Mouse (Mus musculus) midbrain, embryonic 10.5 days (tissue): Measurements from ENCODE around the gene Afdn. TPM values are rescaled to one million over a fixed set of nuclear protein-coding genes. Genes with fewer than 3 reads are reported as not detected.

Source experiments
- DNase-seq: peaks from one replicate; pipeline ENCODE4 v3.0.0-alpha.2; 2017; ENCODE audit warnings: low spot score
- H3K27ac ChIP-seq: fragments of 300-500 bp; sonication (generic); replicated peaks from 2 replicates; pipeline ENCODE4 v1.5.1; 2016; ENCODE audit warnings: mild to moderate bottlenecking
- H3K27me3 ChIP-seq: fragments of 300-500 bp; sonication (generic); 2 replicates; pipeline ENCODE4 v1.6.1; 2016; ENCODE audit warnings: low read depth, mild to moderate bottlenecking; ENCODE audit not compliant: poor library complexity, severe bottlenecking
- H3K36me3 ChIP-seq: fragments of 300-500 bp; sonication (generic); 2 replicates; pipeline ENCODE4 v1.6.1; 2016; ENCODE audit warnings: mild to moderate bottlenecking, moderate library complexity
- H3K4me1 ChIP-seq: fragments of 300-500 bp; sonication (generic); 2 replicates; pipeline ENCODE4 v1.6.1; 2016
- H3K4me3 ChIP-seq: fragments of 300-500 bp; sonication (generic); 2 replicates; pipeline ENCODE4 v1.5.1; 2016; ENCODE audit warnings: mild to moderate bottlenecking, moderate library complexity
- H3K9me3 ChIP-seq: fragments of 300-500 bp; sonication (generic); replicated peaks from 2 replicates; pipeline ENCODE4 v1.6.1; 2016; ENCODE audit warnings: mild to moderate bottlenecking
- WGBS: fragments of 180-500 bp; shearing (Covaris S2); methylation state at CpG from one replicate; pipeline ENCODE4 v1.1.7; 2016; 5-methylcytosine and 5-hydroxymethylcytosine counted together
- polyA plus RNA-seq: library from polyadenylated mRNA; unstranded; fragments of >200 nt; fragmentation: Nextera tagmentation; extraction: Ambion mirVana; gene quantifications from 2 replicates; pipeline ENCODE4 v1.2.1, GENCODE M21; 2016

Gene Afdn
- polyA plus RNA-seq, 1 experiment from 2014 or later, result 72.1 TPM

GRCm38 (mm10) chr17:13866951-13867351, 106.6 kb downstream of the Afdn start:
- no peaks in the 10 kb centered on the region for H3K27me3 ChIP-seq
- WGBS, result 78% methylated on average over 3 of the region's 3 CpGs
- H3K4me3 ChIP-seq, result no peak overlapping the region
- H3K9me3 ChIP-seq, result no peaks in the 10 kb centered on the region
- peaks cover 77% of the 10 kb centered on the region for H3K36me3 ChIP-seq
- H3K27ac ChIP-seq, result no peak overlapping the region
- DNase-seq, result no peak
- H3K4me1 ChIP-seq, result no peaks in the 10 kb centered on the region

GRCm38 (mm10) chr17:13867475-13867874, 107.1 kb downstream of the Afdn start:
- peak; percentile 19 for DNase-seq
- H3K4me3 ChIP-seq, result no peak overlapping the region
- H3K27me3 ChIP-seq, result no peaks in the 10 kb centered on the region
- 77% methylated on average over 6 of the region's 6 CpGs for WGBS
- H3K27ac ChIP-seq, result no peak overlapping the region
- peaks cover 78% of the 10 kb centered on the region for H3K36me3 ChIP-seq
- H3K9me3 ChIP-seq, result no peaks in the 10 kb centered on the region
- no peaks in the 10 kb centered on the region for H3K4me1 ChIP-seq

- Histone ChIP-seq H3K27ac (no peak overlapping the region), H3K9me3 (no peaks in the 10 kb centered on the region), H3K4me1 (no peaks in the 10 kb centered on the region), H3K4me3 (no peak overlapping the region), H3K27me3 (no peaks in the 10 kb centered on the region), H3K36me3 (peaks cover 72% of the 10 kb centered on the region)
- 94% methylated on average over 1 of the region's 1 CpGs for WGBS
- no peak for DNase-seq
Observed at GRCm38 (mm10) chr17:13870236-13870635, 109.9 kb downstream of the Afdn start.

GRCm38 (mm10) chr17:13874245-13874644, 113.9 kb downstream of the Afdn start:
- H3K9me3 ChIP-seq, result no peaks in the 10 kb centered on the region
- no peaks in the 10 kb centered on the region for H3K4me1 ChIP-seq
- no peaks in the 10 kb centered on the region for H3K27me3 ChIP-seq
- peaks cover 69% of the 10 kb centered on the region for H3K36me3 ChIP-seq
- no peak overlapping the region for H3K4me3 ChIP-seq
- WGBS, result 91% methylated on average over 1 of the region's 1 CpGs
- no peak for DNase-seq
- no peak overlapping the region for H3K27ac ChIP-seq

- Histone ChIP-seq H3K27ac (no peak overlapping the region), H3K36me3 (peaks cover 63% of the 10 kb centered on the region), H3K4me1 (no peaks in the 10 kb centered on the region), H3K4me3 (no peak overlapping the region), H3K9me3 (no peaks in the 10 kb centered on the region), H3K27me3 (no peaks in the 10 kb centered on the region)
- no peak for DNase-seq
Observed at GRCm38 (mm10) chr17:13877460-13877859, 117.1 kb downstream of the Afdn start.

GRCm38 (mm10) chr17:13879731-13880130, 119.4 kb downstream of the Afdn start:
- H3K27me3 ChIP-seq, result no peaks in the 10 kb centered on the region
- WGBS, result 96% methylated on average over 1 of the region's 1 CpGs
- no peak overlapping the region for H3K27ac ChIP-seq
- no peaks in the 10 kb centered on the region for H3K9me3 ChIP-seq
- no peaks in the 10 kb centered on the region for H3K4me1 ChIP-seq
- H3K36me3 ChIP-seq, result peaks cover 65% of the 10 kb centered on the region
- no peak for DNase-seq
- no peak overlapping the region for H3K4me3 ChIP-seq

- 90% methylated on average over 5 of the region's 5 CpGs for WGBS
- H3K4me3 ChIP-seq, result no peak overlapping the region
- H3K9me3 ChIP-seq, result no peaks in the 10 kb centered on the region
- H3K36me3 ChIP-seq, result peaks cover 87% of the 10 kb centered on the region
- no peak overlapping the region for H3K27ac ChIP-seq
- no peak for DNase-seq
- H3K27me3 ChIP-seq, result no peaks in the 10 kb centered on the region
- no peaks in the 10 kb centered on the region for H3K4me1 ChIP-seq
Observed at GRCm38 (mm10) chr17:13883540-13883939, 123.2 kb downstream of the Afdn start.

GRCm38 (mm10) chr17:13889818-13890434, 129.6 kb downstream of the Afdn start:
- no peaks in the 10 kb centered on the region for H3K27me3 ChIP-seq
- H3K4me3 ChIP-seq, result no peak overlapping the region
- no peak overlapping the region for H3K27ac ChIP-seq
- no peaks in the 10 kb centered on the region for H3K9me3 ChIP-seq
- 90% methylated on average over 7 of the region's 7 CpGs for WGBS
- DNase-seq, result no peak
- peaks cover 66% of the 10 kb centered on the region for H3K36me3 ChIP-seq
- no peaks in the 10 kb centered on the region for H3K4me1 ChIP-seq

GRCm38 (mm10) chr17:13890932-13891331, 130.6 kb downstream of the Afdn start:
- Histone ChIP-seq H3K36me3 (peaks cover 61% of the 10 kb centered on the region), H3K27me3 (no peaks in the 10 kb centered on the region), H3K9me3 (no peaks in the 10 kb centered on the region), H3K4me1 (no peaks in the 10 kb centered on the region), H3K4me3 (no peak overlapping the region), H3K27ac (no peak overlapping the region)
- no peak for DNase-seq
- 76% methylated on average over 1 of the region's 1 CpGs for WGBS

GRCm38 (mm10) chr17:13898838-13899237, 138.5 kb downstream of the Afdn start:
- H3K4me3 ChIP-seq, result no peak overlapping the region
- H3K27ac ChIP-seq, result no peak overlapping the region
- H3K27me3 ChIP-seq, result no peaks in the 10 kb centered on the region
- H3K36me3 ChIP-seq, result peaks cover 73% of the 10 kb centered on the region
- H3K4me1 ChIP-seq, result no peaks in the 10 kb centered on the region
- H3K9me3 ChIP-seq, result no peaks in the 10 kb centered on the region
- no peak for DNase-seq
- 93% methylated on average over 17 of the region's 17 CpGs for WGBS

GRCm38 (mm10) chr17:13899241-13899640, 138.9 kb downstream of the Afdn start:
- Histone ChIP-seq H3K4me1 (no peaks in the 10 kb centered on the region), H3K27me3 (no peaks in the 10 kb centered on the region), H3K9me3 (no peaks in the 10 kb centered on the region), H3K27ac (no peak overlapping the region), H3K36me3 (peaks cover 77% of the 10 kb centered on the region), H3K4me3 (no peak overlapping the region)
- WGBS, result 90% methylated on average over 7 of the region's 7 CpGs
- no peak for DNase-seq

- no peaks in the 10 kb centered on the region for H3K4me1 ChIP-seq
- H3K36me3 ChIP-seq, result peaks cover 72% of the 10 kb centered on the region
- no peaks in the 10 kb centered on the region for H3K27me3 ChIP-seq
- whole genome bisulfite sequencing, result 91% methylated on average over 8 of the region's 8 CpGs
- H3K27ac ChIP-seq, result no peak overlapping the region
- H3K9me3 ChIP-seq, result no peaks in the 10 kb centered on the region
- no peak overlapping the region for H3K4me3 ChIP-seq
- DNase-seq, result no peak
Observed at GRCm38 (mm10) chr17:13903793-13904192, 143.5 kb downstream of the Afdn start.

- no peak overlapping the region for H3K27ac ChIP-seq
- WGBS, result 97% methylated on average over 5 of the region's 5 CpGs
- H3K4me1 ChIP-seq, result no peaks in the 10 kb centered on the region
- H3K27me3 ChIP-seq, result no peaks in the 10 kb centered on the region
- no peak overlapping the region for H3K4me3 ChIP-seq
- peaks cover 47% of the 10 kb centered on the region for H3K36me3 ChIP-seq
- no peak for DNase-seq
- no peaks in the 10 kb centered on the region for H3K9me3 ChIP-seq
Observed at GRCm38 (mm10) chr17:13907082-13907481, 146.7 kb downstream of the Afdn start.

- no peak overlapping the region for H3K27ac ChIP-seq
- H3K36me3 ChIP-seq, result peaks cover 43% of the 10 kb centered on the region
- WGBS, result 87% methylated on average over 1 of the region's 1 CpGs
- no peaks in the 10 kb centered on the region for H3K9me3 ChIP-seq
- no peaks in the 10 kb centered on the region for H3K4me1 ChIP-seq
- no peak overlapping the region for H3K4me3 ChIP-seq
- no peak for DNase-seq
- no peaks in the 10 kb centered on the region for H3K27me3 ChIP-seq
Observed at GRCm38 (mm10) chr17:13907681-13908080, 147.3 kb downstream of the Afdn start.
